Mouse (Mus musculus) C2C12 (cell line): Measurements from ENCODE around the gene Vamp8.

ENCODE experiments used
- CTCF ChIP-seq: IDR thresholded peaks from one replicate; pipeline ENCODE4 v1.5.1; 2011; ENCODE audit not compliant: control insufficient read depth, insufficient read depth, insufficient read length
- MYOD1 ChIP-seq: IDR thresholded peaks from one replicate; pipeline ENCODE4 v1.6.1; 2011; ENCODE audit warnings: low read depth; ENCODE audit not compliant: control insufficient read depth, insufficient read length
- USF1 ChIP-seq: IDR thresholded peaks from one replicate; pipeline ENCODE4 v1.6.1; 2011; ENCODE audit warnings: low read depth, mild to moderate bottlenecking, control low read depth, moderate library complexity

GRCm38 (mm10) chr6:72357164-72358079, 33.1 kb downstream of the Vamp8 start:
- TF ChIP-seq CTCF (no peak), USF1 (no peak), MYOD1 (no peak)
